Mouse (Mus musculus): ENCODE measurements at regions not wholly inside any gene's neighbourhood (a gene's known extent, or its start where the extent isn't known, plus 50 kb on each side); places are given as distances from the start of the nearest gene placed in this dataset.

DNA sequence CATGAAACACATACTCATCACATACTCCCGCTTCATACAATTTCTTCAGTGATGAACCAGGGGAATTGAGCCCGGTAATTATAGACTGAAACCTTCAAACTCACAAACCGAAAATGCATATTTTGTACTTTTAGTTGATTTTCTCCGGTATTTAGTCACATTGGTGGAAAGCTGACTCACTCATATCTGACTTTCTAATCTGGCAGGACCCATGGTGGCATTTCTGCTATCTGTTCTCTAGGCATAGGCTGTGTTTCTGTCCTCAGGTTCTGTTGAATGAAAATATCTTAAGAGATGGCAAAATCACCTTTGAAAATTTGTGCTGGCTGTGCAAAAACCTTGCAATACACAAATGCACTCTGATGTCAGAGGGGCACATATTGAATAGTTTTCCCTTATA lies 1126.6 kb downstream of the Diaph2 start:
- no peak for ATAC-seq
- WGBS: 90% methylated on average over 4 of the region's 4 CpGs

More for the DNA sequence above, 1126.6 kb downstream of the Diaph2 start:
- H3K27ac ChIP-seq (ENCODE audit: low read length): no peak overlapping the region
- no peaks in the 10 kb centered on the region for H3K36me3 ChIP-seq (ENCODE audit: control insufficient read depth, insufficient read depth)
- H3K9me3 ChIP-seq (ENCODE audit: control insufficient read depth, low read length): no peaks in the 10 kb centered on the region
- H3K4me3 ChIP-seq (replicated peaks; ENCODE audit: low read length): no peak overlapping the region
- H3K4me2 ChIP-seq (ENCODE audit: low read length): no peak overlapping the region
- no peaks in the 10 kb centered on the region for H3K27me3 ChIP-seq (replicated peaks; ENCODE audit: control insufficient read depth, insufficient read depth, low read length)
- H3K9ac ChIP-seq (replicated peaks; ENCODE audit: low read depth, low read length): no peak overlapping the region
- no peaks in the 10 kb centered on the region for H3K4me1 ChIP-seq (replicated peaks; ENCODE audit: control insufficient read depth, insufficient read depth, low read length)

Data from forebrain, embryonic 16.5 days (tissue).